Mouse (Mus musculus) G1E-ER4 (cell line): Measurements from ENCODE around the gene Sec14l3. TPM values are rescaled to one million over a fixed set of nuclear protein-coding genes. Genes with fewer than 3 reads are reported as not detected.

ENCODE experiments used
- GATA1 ChIP-seq: IDR thresholded peaks from one replicate; pipeline ENCODE4 v1.8.0; 2012; ENCODE audit warnings: low read length, inconsistent platforms
- polyA plus RNA-seq: library from polyadenylated mRNA; stranded (reverse); fragments of >175 nt; gene quantifications from 2 replicates; pipeline ENCODE4 v1.2.3, GENCODE M21; 2012

Sec14l3 gene
- not detected in 2 replicates for polyA plus RNA-seq

DNA sequence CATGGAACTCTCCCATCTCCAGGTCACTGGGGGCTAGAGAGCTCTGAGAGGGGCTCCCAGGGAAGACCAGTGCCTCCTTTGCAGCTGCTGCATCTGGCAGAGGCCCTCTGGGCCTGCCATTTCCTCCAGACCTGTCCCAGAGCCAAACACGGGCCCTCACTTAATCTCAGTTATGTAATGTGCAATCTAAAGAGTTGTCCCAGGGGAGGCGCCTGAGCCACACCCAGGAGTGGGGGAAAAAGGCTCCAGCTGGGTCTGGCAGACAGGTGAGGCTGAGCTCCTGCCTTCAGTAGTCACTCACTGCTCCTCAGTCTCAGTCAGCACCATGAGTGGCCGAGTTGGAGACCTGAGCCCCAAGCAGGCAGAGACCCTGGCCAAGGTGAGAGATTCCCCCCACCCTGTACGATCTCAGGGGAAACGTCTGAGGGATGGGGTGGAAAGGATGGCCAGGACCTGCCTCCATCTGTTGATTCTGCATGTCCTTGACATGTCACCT, at the start of gene Sec14l3:
Gene Sec14l3 (plus strand): TSS at position 215 of the 496 bp plus-strand sequence.
- no peak for TF ChIP-seq GATA1

DNA sequence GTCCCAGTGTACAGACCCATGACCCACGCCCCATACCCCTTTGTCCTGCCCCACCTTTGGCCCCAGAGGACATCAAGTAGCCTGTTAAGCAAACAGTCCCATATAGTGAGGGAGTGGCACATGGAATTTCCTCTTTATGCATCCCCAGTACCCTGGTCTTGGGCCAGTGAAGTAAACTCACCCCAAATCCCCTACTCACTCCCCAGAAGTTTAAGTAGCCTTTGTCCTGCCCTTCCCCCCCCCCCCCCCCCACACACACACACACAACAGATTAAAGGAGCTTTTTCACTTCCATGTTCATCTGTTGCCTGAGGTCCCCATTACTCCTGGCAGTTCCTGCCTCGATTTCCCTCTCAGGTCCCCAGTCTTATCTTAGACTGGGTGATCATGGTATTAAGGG, 41.3 kb upstream of the Sec14l3 start:
- no peak for TF ChIP-seq GATA1

DNA sequence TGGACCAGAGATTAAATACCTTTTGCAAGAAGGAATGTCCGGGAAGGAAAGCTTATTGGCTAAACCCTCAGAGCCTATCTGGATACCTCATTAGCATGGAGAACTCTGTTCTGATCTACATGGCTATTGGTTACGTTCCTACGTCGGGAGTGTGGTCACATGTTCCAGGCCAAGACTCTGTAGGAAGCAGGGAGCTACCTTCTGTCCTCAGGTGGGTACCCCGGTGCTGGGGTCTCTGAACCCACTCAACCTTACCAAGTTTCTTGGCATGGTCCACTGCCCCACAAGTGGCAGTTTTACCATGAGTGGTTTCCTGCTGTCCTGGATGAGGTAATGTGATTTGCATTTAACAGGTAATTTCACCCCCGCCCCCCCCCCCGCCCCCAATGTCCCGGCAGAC, 37.6 kb upstream of the Sec14l3 start:
- TF ChIP-seq GATA1, result no peak

DNA sequence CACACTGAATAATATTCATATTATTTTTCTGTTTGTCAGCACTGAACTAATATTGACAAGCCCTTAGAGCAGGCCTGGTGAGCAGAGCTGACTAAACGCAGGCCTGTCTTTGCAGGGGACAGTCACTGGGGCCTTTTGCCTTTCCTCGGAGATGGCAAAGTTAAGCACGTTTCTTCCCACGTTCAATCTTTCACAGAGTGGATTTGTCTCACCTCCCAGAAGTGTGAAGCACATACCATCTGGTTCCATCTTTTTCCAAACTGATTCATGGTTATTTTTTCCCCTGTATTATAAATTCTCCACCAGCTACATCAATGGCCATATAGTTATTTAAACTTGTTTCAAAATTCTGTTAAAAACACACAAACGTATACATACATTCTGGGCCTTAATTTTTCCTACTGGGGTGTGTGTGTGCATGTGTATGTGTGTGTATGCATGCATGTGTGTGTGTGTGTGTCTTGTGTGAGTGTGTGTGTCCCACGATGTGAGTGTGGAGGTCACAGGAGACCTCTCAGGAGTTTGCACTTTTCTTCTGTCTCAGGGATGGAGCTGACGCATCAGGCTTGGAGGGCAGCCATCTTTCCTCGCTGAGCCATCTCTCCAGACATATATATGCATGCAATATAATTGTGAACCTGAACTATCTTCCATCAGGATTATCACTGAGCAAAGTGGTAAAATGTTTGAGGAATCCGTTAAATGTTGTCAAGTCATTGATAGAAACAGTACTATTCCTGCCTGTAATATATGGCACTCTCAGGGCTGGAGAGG, 36.9 kb upstream of the Sec14l3 start:
- no peak for TF ChIP-seq GATA1

DNA sequence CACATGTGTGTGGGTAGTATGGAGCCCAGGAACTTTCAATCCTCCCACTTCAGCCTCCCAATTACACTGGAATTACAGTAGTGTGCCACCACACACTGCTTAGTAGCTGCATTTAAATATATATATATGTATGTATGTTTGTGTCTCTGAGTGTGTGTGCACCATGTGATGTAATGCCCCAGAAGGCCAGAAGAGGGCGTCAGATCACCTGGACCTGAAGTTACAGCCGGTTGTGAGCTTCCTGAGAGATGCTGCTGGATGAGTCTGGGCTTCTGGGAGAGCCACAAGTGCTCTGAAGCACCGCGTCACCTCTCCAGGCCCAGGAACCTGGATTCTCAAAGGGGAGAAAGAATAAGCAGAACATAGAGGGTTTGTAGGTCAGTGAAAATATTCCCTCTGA, 35.3 kb upstream of the Sec14l3 start:
- TF ChIP-seq GATA1, result no peak

DNA sequence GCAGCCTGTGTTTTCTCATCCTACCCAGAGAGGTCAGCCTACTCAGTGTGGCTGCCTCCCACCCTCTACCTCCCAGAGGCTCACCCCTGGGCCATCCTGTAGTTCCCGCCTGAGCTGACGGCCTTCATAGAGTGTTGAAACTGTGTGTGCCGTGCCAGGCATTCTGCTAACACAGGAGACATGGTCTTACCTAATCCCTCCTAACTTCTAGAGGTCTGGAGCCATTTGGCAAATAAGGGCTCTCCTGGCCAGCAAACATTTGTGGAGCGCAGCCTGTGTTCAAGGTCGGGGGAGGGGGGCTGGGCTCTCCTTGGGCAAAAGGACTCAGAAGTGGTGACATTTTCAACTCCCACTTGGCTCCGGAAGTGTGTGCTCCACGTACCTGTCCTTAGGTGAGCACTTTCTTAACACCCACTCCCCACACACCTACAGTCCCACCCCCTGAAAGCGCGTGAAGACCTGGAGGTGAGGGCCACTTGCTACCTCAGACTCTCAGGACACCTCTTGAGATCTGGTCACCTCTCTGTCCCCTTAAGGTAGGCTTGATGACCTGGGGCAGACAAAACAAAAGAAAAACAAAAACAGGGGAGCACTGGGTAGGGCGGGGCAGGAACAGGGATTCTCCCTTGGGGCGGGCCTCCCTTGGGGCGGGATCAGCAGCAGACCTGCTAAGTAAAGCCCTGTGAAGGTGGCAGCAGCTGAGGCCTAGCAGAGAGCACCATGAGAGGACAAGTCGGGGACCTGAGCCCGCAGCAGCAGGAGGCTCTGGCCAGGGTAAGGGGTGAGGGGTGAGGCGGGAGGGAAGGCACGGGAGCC, 33.3 kb upstream of the Sec14l3 start, which contains the start of gene Sec14l4:
Gene Sec14l4 (plus strand): TSS at position 337 of the 816 bp plus-strand sequence.
- no peak for TF ChIP-seq GATA1

DNA sequence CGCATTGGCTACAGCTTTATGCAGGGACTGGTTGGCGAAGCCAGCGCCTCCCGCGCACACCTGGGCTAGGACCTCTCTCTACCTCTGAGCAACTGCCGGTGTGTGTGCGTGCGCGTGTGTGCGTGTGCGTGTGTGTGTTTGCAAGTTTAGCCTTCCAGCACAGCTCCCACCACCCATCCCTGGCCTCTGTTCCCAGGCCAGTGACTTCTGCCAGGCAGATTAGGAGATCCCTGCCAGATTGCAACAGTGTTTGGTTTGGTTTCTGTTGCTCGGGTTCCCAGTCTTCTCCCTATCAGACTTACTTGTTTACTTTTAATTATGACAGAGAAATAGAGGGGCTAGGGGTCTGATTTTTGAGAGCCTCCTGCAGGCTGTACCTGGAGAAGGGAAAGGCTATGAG, 32.7 kb upstream of the Sec14l3 start:
- TF ChIP-seq GATA1, result no peak

DNA sequence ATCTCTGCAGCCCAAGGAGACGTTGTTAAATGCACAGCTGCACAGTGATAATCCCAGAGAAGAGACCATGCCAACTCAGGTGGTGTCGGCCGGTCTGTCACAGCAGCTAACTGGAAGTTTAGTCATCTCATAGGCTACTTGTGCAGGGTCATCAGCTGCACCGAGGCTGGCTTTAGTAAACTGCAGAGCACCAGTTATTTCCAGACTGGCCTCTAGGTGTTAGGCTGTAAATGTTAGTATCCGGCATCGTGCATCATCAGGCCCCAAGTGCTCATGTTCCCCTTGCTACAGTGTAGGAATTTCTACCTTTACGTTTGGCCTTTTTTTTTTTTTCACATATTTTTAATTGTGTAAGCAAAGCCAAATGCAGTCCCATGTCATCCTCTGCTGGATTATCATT, 31.2 kb upstream of the Sec14l3 start:
- no peak for TF ChIP-seq GATA1

DNA sequence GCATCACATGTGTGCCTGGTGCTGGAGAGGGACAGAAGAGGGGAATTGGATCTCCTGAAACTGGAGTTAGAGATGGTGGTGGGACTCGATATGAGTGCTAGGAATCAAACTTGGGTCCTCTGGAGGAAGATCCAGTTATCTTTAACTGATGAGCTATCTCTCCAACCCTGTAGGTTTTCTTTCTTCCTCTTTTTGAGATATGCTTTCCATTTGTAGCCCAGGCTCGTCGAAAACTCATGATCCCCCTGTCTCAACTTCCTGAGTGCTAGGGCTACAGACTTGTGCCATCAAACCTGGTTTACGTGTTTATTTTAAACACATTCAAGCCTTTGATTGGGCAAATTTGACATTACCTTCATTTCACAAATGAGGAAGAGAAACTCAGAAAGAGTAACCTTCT, 30.5 kb upstream of the Sec14l3 start:
- no peak for TF ChIP-seq GATA1

DNA sequence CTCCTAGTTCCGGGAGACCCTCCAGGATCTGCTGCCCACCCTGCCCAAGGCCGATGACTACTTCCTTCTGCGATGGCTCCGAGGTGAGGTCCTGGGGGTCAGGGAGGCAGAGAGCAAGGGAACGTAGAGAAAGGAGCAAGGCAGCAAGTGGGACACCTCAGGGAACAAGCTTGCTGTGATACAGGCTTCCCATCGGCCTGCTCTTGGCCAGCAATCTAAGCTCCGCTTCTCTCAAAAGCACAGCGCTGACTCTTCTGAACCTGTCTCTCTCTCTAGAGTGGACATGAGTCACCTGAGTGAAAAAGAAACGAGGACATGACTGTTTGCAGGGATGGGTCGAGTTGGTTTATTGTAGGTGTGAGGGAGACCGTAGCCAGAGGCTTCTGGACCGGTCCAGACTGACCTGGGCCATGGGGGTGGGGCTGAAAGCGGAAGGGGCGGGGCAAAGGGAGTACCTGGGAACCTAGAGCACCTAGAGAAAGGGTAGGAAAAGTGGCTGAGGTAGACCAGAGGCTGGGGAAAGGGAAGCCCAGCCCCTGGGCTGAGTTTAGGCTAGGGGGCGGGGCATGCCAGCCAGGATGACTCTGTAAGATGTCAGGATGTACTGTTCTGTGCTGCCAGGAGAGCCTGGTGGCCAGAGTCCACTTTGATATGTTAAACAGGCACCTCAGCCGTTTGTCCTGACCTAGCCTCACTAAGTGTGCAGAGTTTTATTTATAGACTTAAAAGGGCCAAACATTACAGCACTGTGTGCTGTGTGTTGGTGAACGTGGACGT, 29.3 kb upstream of the Sec14l3 start:
- no peak for TF ChIP-seq GATA1

DNA sequence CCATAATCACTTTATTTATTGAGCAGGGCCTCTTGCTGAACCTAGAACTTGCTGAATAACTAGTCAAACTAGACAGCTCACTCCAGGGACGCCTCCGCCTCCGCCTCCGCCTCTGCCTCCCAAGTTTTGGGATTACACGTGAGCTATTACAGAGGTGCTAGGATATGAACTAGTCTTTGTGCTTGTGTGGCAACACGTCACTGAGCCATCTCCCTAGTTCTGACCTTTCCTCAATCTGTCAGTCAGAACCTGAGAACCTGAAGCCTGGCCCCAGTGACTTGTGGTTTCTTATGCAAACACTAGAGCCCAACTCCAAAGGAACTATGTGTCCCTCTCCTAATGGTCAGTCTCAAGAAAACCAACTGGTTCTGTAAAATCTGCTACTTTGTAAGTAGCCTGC, 28.7 kb upstream of the Sec14l3 start:
- no peak for TF ChIP-seq GATA1

DNA sequence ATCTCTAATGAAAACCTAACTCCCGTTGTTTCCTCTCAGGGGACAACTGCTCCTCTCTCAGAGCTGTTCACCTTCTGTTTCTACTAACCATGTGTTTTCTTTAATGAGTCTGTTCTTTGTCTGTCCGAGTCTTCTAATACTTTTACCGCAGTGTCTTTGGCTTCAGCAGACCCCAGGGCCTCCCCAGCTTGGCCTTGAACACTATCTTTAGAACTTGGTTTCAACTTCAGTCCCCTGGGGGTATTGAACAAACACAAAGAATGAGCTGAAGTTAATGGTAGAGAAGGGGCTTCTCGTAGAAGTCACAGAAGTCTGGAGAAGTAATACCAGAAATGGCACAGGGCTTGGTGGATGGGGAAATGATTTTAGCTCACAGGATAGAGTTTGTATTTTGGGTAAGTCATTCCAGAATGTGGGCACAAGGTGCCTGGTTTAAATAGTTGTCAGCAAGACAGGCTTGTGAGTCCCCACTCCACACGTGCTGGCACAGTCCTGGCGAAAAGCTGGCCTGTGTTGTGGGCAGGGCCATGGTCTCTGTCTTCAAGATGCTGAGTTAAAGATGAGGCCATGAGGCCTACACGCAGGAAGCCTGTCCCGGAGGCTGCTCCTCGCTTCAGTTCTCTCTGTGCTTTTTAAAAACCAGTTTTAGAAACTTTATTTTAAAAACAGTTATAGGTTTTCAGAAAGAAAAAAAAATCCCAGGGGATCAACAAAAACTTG, 28.1 kb upstream of the Sec14l3 start:
- no peak for TF ChIP-seq GATA1

DNA sequence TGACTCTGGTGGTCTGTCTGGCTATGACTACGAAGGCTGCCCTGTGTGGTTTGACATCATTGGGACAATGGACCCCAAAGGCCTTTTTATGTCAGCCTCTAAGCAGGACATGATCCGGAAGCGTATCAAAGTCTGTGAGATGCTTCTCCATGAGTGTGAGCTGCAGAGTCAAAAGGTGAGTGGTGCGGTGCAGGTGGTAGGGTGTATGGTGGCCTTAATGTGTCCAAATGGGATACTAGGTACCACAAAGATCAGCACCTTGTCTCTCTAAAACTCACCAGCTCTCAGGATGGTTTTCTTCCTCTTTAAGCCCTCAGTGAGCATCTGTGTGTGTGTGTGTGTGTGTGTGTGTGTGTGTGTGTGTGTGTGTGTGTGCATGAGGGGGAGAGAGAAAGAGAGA, 24.7 kb upstream of the Sec14l3 start:
- no peak for TF ChIP-seq GATA1

DNA sequence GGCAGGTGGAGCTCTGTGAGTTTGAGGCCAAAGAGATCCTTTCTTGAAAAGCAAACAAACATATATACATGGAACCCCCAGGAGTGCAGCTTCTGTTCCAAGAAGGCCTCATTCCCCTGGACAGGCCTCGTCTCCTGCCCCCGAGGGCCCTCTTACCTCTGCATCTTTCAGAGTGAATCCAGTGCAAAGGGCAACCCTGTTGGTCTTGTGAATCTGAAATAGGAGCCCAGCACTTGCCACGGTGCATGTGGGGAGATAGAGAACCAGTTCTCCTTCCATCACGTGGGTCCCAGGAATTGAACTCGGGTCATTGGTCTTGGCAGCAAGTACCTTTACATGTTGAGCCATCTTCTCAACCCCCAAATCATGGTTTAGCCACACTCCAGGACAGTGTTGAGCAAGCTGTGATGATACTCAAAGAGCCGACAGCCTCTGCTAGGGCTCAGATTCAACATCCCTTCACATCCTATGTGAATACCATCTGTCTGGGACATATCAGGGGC, 23.5 kb upstream of the Sec14l3 start:
- no peak for TF ChIP-seq GATA1

DNA sequence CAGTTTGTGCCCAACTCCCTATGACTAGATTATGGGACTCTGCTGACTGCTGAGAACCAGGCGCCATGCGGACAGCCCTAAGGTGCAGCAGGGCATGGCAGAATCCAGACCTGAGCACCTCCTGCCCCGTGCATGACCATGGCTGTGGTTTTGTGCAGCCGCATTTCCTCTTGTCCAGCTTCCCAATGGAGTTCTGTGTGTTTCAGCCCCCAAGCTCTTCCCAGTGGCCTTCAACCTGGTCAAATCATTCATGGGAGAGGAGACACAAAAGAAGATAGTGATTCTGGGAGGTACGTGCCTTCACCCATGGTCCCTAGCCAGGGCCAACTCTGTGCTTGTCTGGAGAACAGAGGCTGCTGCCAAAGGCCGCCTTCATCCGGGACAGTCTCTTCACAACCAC, 21.6 kb upstream of the Sec14l3 start:
- no peak for TF ChIP-seq GATA1
